Mouse (Mus musculus): ENCODE measurements at regions not wholly inside any gene's neighbourhood (a gene's known extent, or its start where the extent isn't known, plus 50 kb on each side); places are given as distances from the start of the nearest gene placed in this dataset.
A peak's percentile ranks its signal among the peaks of the same experiment; 100 is the strongest.

- TF ChIP-seq POLR2A (IDR thresholded peaks at IDR 0.05; ENCODE audit: low read depth, low read length) (no peak), CTCF (IDR thresholded peaks at IDR 0.05; ENCODE audit: borderline replicate concordance, insufficient read depth, low read length) (no peak)
- peak overlapping the region; percentile 32; the same call in 1 of the 2 replicates for H3K27ac ChIP-seq (ENCODE audit: insufficient read depth, low read length)
Observed at GRCm38 (mm10) chr1:90461699-90462098, 141.1 kb upstream of the Cops8 start.

GRCm38 (mm10) chr1:90463302-90463701, 139.5 kb upstream of the Cops8 start:
- H3K4me1 ChIP-seq (ENCODE audit: control insufficient read depth, insufficient read depth, low read length), result peaks cover 7% of the 10 kb centered on the region; the same call in 1 of the 2 replicates
- H3K4me3 ChIP-seq (ENCODE audit: insufficient read depth, low read length), result no peak overlapping the region
- no peak overlapping the region for H3K27ac ChIP-seq (ENCODE audit: insufficient read depth, low read length)
- no peak for TF ChIP-seq CTCF (IDR thresholded peaks at IDR 0.05; ENCODE audit: borderline replicate concordance, insufficient read depth, low read length)
- no peak for TF ChIP-seq POLR2A (IDR thresholded peaks at IDR 0.05; ENCODE audit: low read depth, low read length)

More at GRCm38 (mm10) chr1:90461699-90462098, 141.1 kb upstream of the Cops8 start:
- H3K4me1 ChIP-seq (ENCODE audit: control insufficient read depth, insufficient read depth, low read length), result peaks cover 7% of the 10 kb centered on the region; the same call in 1 of the 2 replicates
- no peak overlapping the region for H3K4me3 ChIP-seq (ENCODE audit: insufficient read depth, low read length)

GRCm38 (mm10) chr1:90467646-90468045, 135.1 kb upstream of the Cops8 start:
- no peak for TF ChIP-seq POLR2A (IDR thresholded peaks at IDR 0.05; ENCODE audit: low read depth, low read length)
- no peak for TF ChIP-seq CTCF (IDR thresholded peaks at IDR 0.05; ENCODE audit: borderline replicate concordance, insufficient read depth, low read length)
- Histone ChIP-seq H3K27ac (ENCODE audit: insufficient read depth, low read length) (no peak overlapping the region), H3K4me3 (ENCODE audit: insufficient read depth, low read length) (no peak overlapping the region), H3K4me1 (ENCODE audit: control insufficient read depth, insufficient read depth, low read length) (no peaks in the 10 kb centered on the region)

GRCm38 (mm10) chr1:90470996-90471395, 131.8 kb upstream of the Cops8 start:
- H3K4me3 ChIP-seq (ENCODE audit: insufficient read depth, low read length), result no peak overlapping the region
- no peak overlapping the region for H3K27ac ChIP-seq (ENCODE audit: insufficient read depth, low read length)
- no peaks in the 10 kb centered on the region for H3K4me1 ChIP-seq (ENCODE audit: control insufficient read depth, insufficient read depth, low read length)
- TF ChIP-seq POLR2A (IDR thresholded peaks at IDR 0.05; ENCODE audit: low read depth, low read length), result no peak
- no peak for TF ChIP-seq CTCF (IDR thresholded peaks at IDR 0.05; ENCODE audit: borderline replicate concordance, insufficient read depth, low read length)

- no peak for TF ChIP-seq CTCF (IDR thresholded peaks at IDR 0.05; ENCODE audit: borderline replicate concordance, insufficient read depth, low read length)
- no peak for TF ChIP-seq POLR2A (IDR thresholded peaks at IDR 0.05; ENCODE audit: low read depth, low read length)
- no peak overlapping the region for H3K4me3 ChIP-seq (ENCODE audit: insufficient read depth, low read length)
- H3K27ac ChIP-seq (ENCODE audit: insufficient read depth, low read length), result no peak overlapping the region
- H3K4me1 ChIP-seq (ENCODE audit: control insufficient read depth, insufficient read depth, low read length), result no peaks in the 10 kb centered on the region
Observed at GRCm38 (mm10) chr1:90471806-90472205, 131.0 kb upstream of the Cops8 start.

GRCm38 (mm10) chr1:90475060-90475813, 127.5 kb upstream of the Cops8 start:
- Histone ChIP-seq H3K27ac (ENCODE audit: insufficient read depth, low read length) (no peak overlapping the region), H3K4me3 (ENCODE audit: insufficient read depth, low read length) (no peak overlapping the region), H3K4me1 (ENCODE audit: control insufficient read depth, insufficient read depth, low read length) (no peaks in the 10 kb centered on the region)
- TF ChIP-seq CTCF (IDR thresholded peaks at IDR 0.05; ENCODE audit: borderline replicate concordance, insufficient read depth, low read length) (no peak), POLR2A (IDR thresholded peaks at IDR 0.05; ENCODE audit: low read depth, low read length) (no peak)

GRCm38 (mm10) chr1:90476556-90477243, 126.1 kb upstream of the Cops8 start:
- peaks cover 6% of the 10 kb centered on the region; the same call in 1 of the 2 replicates for H3K4me1 ChIP-seq (ENCODE audit: control insufficient read depth, insufficient read depth, low read length)
- no peak for TF ChIP-seq POLR2A (IDR thresholded peaks at IDR 0.05; ENCODE audit: low read depth, low read length)
- no peak overlapping the region for H3K27ac ChIP-seq (ENCODE audit: insufficient read depth, low read length)
- no peak overlapping the region for H3K4me3 ChIP-seq (ENCODE audit: insufficient read depth, low read length)

GRCm38 (mm10) chr1:90478839-90479238, 123.9 kb upstream of the Cops8 start:
- H3K4me3 ChIP-seq (ENCODE audit: insufficient read depth, low read length), result no peak overlapping the region
- TF ChIP-seq POLR2A (IDR thresholded peaks at IDR 0.05; ENCODE audit: low read depth, low read length) (no peak), CTCF (IDR thresholded peaks at IDR 0.05; ENCODE audit: borderline replicate concordance, insufficient read depth, low read length) (no peak)
- peaks cover 7% of the 10 kb centered on the region; the same call in 1 of the 2 replicates for H3K4me1 ChIP-seq (ENCODE audit: control insufficient read depth, insufficient read depth, low read length)

GRCm38 (mm10) chr1:90481247-90481646, 121.5 kb upstream of the Cops8 start:
- Histone ChIP-seq H3K4me3 (ENCODE audit: insufficient read depth, low read length) (no peak overlapping the region), H3K4me1 (ENCODE audit: control insufficient read depth, insufficient read depth, low read length) (peaks cover 7% of the 10 kb centered on the region; the same call in 1 of the 2 replicates), H3K27ac (ENCODE audit: insufficient read depth, low read length) (peak overlapping the region; percentile 75)
- TF ChIP-seq CTCF (IDR thresholded peaks at IDR 0.05; ENCODE audit: borderline replicate concordance, insufficient read depth, low read length) (no peak), POLR2A (IDR thresholded peaks at IDR 0.05; ENCODE audit: low read depth, low read length) (no peak)

More at GRCm38 (mm10) chr1:90478839-90479238, 123.9 kb upstream of the Cops8 start:
- no peak overlapping the region for H3K27ac ChIP-seq (ENCODE audit: insufficient read depth, low read length)

- Histone ChIP-seq H3K4me3 (ENCODE audit: insufficient read depth, low read length) (no peak overlapping the region), H3K4me1 (ENCODE audit: control insufficient read depth, insufficient read depth, low read length) (peaks cover 7% of the 10 kb centered on the region; the same call in 1 of the 2 replicates), H3K27ac (ENCODE audit: insufficient read depth, low read length) (peak overlapping the region; percentile 75)
- no peak for TF ChIP-seq CTCF (IDR thresholded peaks at IDR 0.05; ENCODE audit: borderline replicate concordance, insufficient read depth, low read length)
- TF ChIP-seq POLR2A (IDR thresholded peaks at IDR 0.05; ENCODE audit: low read depth, low read length), result no peak
Observed at GRCm38 (mm10) chr1:90481708-90482107, 121.1 kb upstream of the Cops8 start.
